Mouse (Mus musculus) MEL (cell line): ENCODE data around the gene P2ry13. TPM values are rescaled to one million over a fixed set of nuclear protein-coding genes. Genes with fewer than 3 reads are reported as not detected.

ENCODE experiments used
- DNase-seq: peaks from one replicate; pipeline ENCODE4 v3.0.0; 2011; ENCODE audit warnings: low read depth, low spot score
- H3K27ac ChIP-seq: 2 replicates; pipeline ENCODE4 v1.5.1; 2012; ENCODE audit warnings: low read depth, mild to moderate bottlenecking, control low read depth, low read length, moderate library complexity; ENCODE audit not compliant: control insufficient read depth
- H3K27me3 ChIP-seq, 2 experiments: fragments of 150-350 bp in 1 of 2; sonication (generic) in 1 of 2; 2 replicates each; pipeline ENCODE4 v1.6.1; 2012; ENCODE audit warnings: low read length in 2 of 2, mild to moderate bottlenecking in 2 of 2, improper control_type of control experiment in 1 of 2, moderate library complexity in 1 of 2; ENCODE audit not compliant: insufficient read depth in 2 of 2, control insufficient read depth in 1 of 2
- H3K36me3 ChIP-seq, 2 experiments: 2 replicates each; pipeline ENCODE4 v1.6.1; 2012 to 2014; ENCODE audit warnings: low read length in 2 of 2, improper control_type of control experiment in 1 of 2, inconsistent platforms in 1 of 2, mild to moderate bottlenecking in 1 of 2; ENCODE audit not compliant: insufficient read depth in 2 of 2, control insufficient read depth in 1 of 2
- H3K4me1 ChIP-seq, 2 experiments: fragments of 150-350 bp in 1 of 2; sonication (generic) in 1 of 2; 2 replicates each; pipeline ENCODE4 v1.6.1; 2012; ENCODE audit warnings: low read length in 2 of 2, improper control_type of control experiment in 1 of 2, mild to moderate bottlenecking in 1 of 2; ENCODE audit not compliant: insufficient read depth in 2 of 2, control insufficient read depth in 1 of 2
- H3K4me3 ChIP-seq, 2 experiments: fragments of 150-350 bp in 1 of 2; sonication (generic) in 1 of 2; 2 replicates each; pipeline ENCODE4 v1.5.1; 2012; ENCODE audit warnings: low read depth in 2 of 2, low read length in 2 of 2, mild to moderate bottlenecking in 2 of 2, moderate library complexity in 2 of 2, control low read depth in 1 of 2, improper control_type of control experiment in 1 of 2; ENCODE audit not compliant: control insufficient read depth in 1 of 2, insufficient read depth in 1 of 2
- H3K79me2 ChIP-seq: 2 replicates; pipeline ENCODE4 v1.6.1; 2012; ENCODE audit warnings: mild to moderate bottlenecking, low read length, moderate library complexity; ENCODE audit not compliant: control insufficient read depth, poor library complexity, insufficient read depth
- H3K9ac ChIP-seq: 2 replicates; pipeline ENCODE4 v1.6.1; 2012; ENCODE audit warnings: low read depth, mild to moderate bottlenecking, control low read depth, low read length, moderate library complexity; ENCODE audit not compliant: control insufficient read depth, poor library complexity, severe bottlenecking
- H3K9me3 ChIP-seq: fragments of 150-350 bp; sonication (generic); replicated peaks from 2 replicates; pipeline ENCODE4 v1.6.1; 2012; ENCODE audit warnings: mild to moderate bottlenecking, low read length, improper control_type of control experiment, moderate library complexity; ENCODE audit not compliant: insufficient read depth
- BHLHE40 ChIP-seq: IDR thresholded peaks from 2 replicates; pipeline ENCODE4 v1.6.1; 2012; ENCODE audit warnings: low read depth, mild to moderate bottlenecking, inconsistent platforms, low read length, improper control_type of control experiment, borderline replicate concordance
- CHD1 ChIP-seq: IDR thresholded peaks from 2 replicates; pipeline ENCODE4 v1.6.1; 2012; ENCODE audit warnings: low read depth, mild to moderate bottlenecking, inconsistent platforms, low read length, improper control_type of control experiment
- CHD2 ChIP-seq: IDR thresholded peaks from 2 replicates; pipeline ENCODE4 v1.6.1; 2011; ENCODE audit warnings: low read length, improper control_type of control experiment
- CTCF ChIP-seq, 3 experiments: IDR thresholded peaks in 2 of 3; conservative IDR thresholded peaks in 1 of 3; 2 replicates each; pipeline ENCODE4 v1.5.1; 2011 to 2012; ENCODE audit warnings: low read length in 3 of 3, low read depth in 2 of 3, mild to moderate bottlenecking in 2 of 3, improper control_type of control experiment in 1 of 3, inconsistent platforms in 1 of 3, mixed read lengths in 1 of 3, moderate library complexity in 1 of 3; ENCODE audit not compliant: control insufficient read depth in 1 of 3, insufficient read depth in 1 of 3, poor library complexity in 1 of 3, severe bottlenecking in 1 of 3
- E2F4 ChIP-seq: IDR thresholded peaks from 2 replicates; pipeline ENCODE4 v1.6.1; 2011; ENCODE audit warnings: low read depth, low read length, improper control_type of control experiment, borderline replicate concordance
- ELF1 ChIP-seq: IDR thresholded peaks from 2 replicates; pipeline ENCODE4 v1.6.1; 2014; ENCODE audit warnings: low read depth, mild to moderate bottlenecking, inconsistent platforms, low read length, improper control_type of control experiment, moderate library complexity
- EP300 ChIP-seq, 2 experiments: IDR thresholded peaks; 2 replicates each; pipeline ENCODE4 v1.6.1; 2011; ENCODE audit warnings: improper control_type of control experiment in 2 of 2, low read length in 2 of 2, low read depth in 1 of 2, mild to moderate bottlenecking in 1 of 2
- ETS1 ChIP-seq: IDR thresholded peaks from 2 replicates; pipeline ENCODE4 v1.6.1; 2012; ENCODE audit warnings: low read depth, mild to moderate bottlenecking, inconsistent platforms, low read length, improper control_type of control experiment, moderate library complexity
- GABPA ChIP-seq: IDR thresholded peaks from 2 replicates; pipeline ENCODE4 v1.6.1; 2012; ENCODE audit warnings: low read depth, mild to moderate bottlenecking, inconsistent platforms, low read length, improper control_type of control experiment, moderate library complexity
- JUND ChIP-seq: IDR thresholded peaks from 2 replicates; pipeline ENCODE4 v1.6.1; 2011; ENCODE audit warnings: low read depth, mild to moderate bottlenecking, improper control_type of control experiment, low read length
- KAT2A ChIP-seq: conservative IDR thresholded peaks from 2 replicates; pipeline ENCODE4 v1.6.1; 2012; ENCODE audit warnings: low read depth, low read length, improper control_type of control experiment, inconsistent platforms
- MAFK ChIP-seq: IDR thresholded peaks from 2 replicates; pipeline ENCODE4 v1.6.1; 2011; ENCODE audit warnings: low read depth, mild to moderate bottlenecking, low read length, improper control_type of control experiment, borderline replicate concordance
- MAZ ChIP-seq: IDR thresholded peaks from 2 replicates; pipeline ENCODE4 v1.6.1; 2012; ENCODE audit warnings: low read depth, mild to moderate bottlenecking, inconsistent platforms, low read length, improper control_type of control experiment
- MEF2A ChIP-seq: IDR thresholded peaks from 2 replicates; pipeline ENCODE4 v1.6.1; 2014; ENCODE audit warnings: low read depth, mild to moderate bottlenecking, inconsistent platforms, low read length, improper control_type of control experiment; ENCODE audit not compliant: poor library complexity, insufficient replicate concordance, severe bottlenecking; ENCODE audit errors: extremely low read depth
- MXI1 ChIP-seq: IDR thresholded peaks from 2 replicates; pipeline ENCODE4 v1.6.1; 2011; ENCODE audit warnings: mild to moderate bottlenecking, low read depth, low read length, improper control_type of control experiment
- NELFE ChIP-seq: IDR thresholded peaks from 2 replicates; pipeline ENCODE4 v1.6.1; 2011; ENCODE audit warnings: low read depth, low read length, improper control_type of control experiment
- POLR2AphosphoS5 ChIP-seq: IDR thresholded peaks from 2 replicates; pipeline ENCODE4 v1.6.1; 2012; ENCODE audit warnings: low read depth, borderline replicate concordance, mild to moderate bottlenecking, inconsistent platforms, low read length, moderate library complexity, mixed read lengths
- TAL1 ChIP-seq: IDR thresholded peaks from 2 replicates; pipeline ENCODE4 v1.6.1; 2012; ENCODE audit warnings: mild to moderate bottlenecking, inconsistent platforms, low read length, moderate library complexity, mixed read lengths
- TBP ChIP-seq: IDR thresholded peaks from 2 replicates; pipeline ENCODE4 v1.8.0; 2011; ENCODE audit warnings: low read depth, low read length, improper control_type of control experiment
- ZC3H11A ChIP-seq: IDR thresholded peaks from 2 replicates; pipeline ENCODE4 v1.6.1; 2012; ENCODE audit warnings: low read depth, mild to moderate bottlenecking, inconsistent platforms, low read length, improper control_type of control experiment
- ZKSCAN1 ChIP-seq: IDR thresholded peaks from 2 replicates; pipeline ENCODE4 v1.6.1; 2012; ENCODE audit warnings: low read depth, mild to moderate bottlenecking, inconsistent platforms, low read length, improper control_type of control experiment, moderate library complexity
- ZMIZ1 ChIP-seq: IDR thresholded peaks from 2 replicates; pipeline ENCODE4 v1.6.1; 2012; ENCODE audit warnings: low read depth, mild to moderate bottlenecking, inconsistent platforms, low read length, improper control_type of control experiment, moderate library complexity
- polyA plus RNA-seq, 2 experiments: library from polyadenylated mRNA; stranded (reverse) in 1 of 2; unstranded in 1 of 2; fragments of >175 nt in 1 of 2; fragments of >200 nt in 1 of 2; gene quantifications; 2 replicates each; pipeline versions ENCODE4 v1.2.1 to v1.2.4; 2012; ENCODE audit warnings: low replicate concordance in 2 of 2, low read depth in 1 of 2; ENCODE audit not compliant: insufficient read length in 2 of 2, insufficient read depth in 1 of 2, missing spikeins in 1 of 2
- total RNA-seq: library from RNA; depleted of rRNA; stranded (reverse); fragments of 300-350 nt; gene quantifications from 2 replicates; pipeline ENCODE4 v1.2.3, GENCODE M21; 2012

P2ry13 gene
- total and polyA plus RNA-seq, 3 experiments: not detected

DNA sequence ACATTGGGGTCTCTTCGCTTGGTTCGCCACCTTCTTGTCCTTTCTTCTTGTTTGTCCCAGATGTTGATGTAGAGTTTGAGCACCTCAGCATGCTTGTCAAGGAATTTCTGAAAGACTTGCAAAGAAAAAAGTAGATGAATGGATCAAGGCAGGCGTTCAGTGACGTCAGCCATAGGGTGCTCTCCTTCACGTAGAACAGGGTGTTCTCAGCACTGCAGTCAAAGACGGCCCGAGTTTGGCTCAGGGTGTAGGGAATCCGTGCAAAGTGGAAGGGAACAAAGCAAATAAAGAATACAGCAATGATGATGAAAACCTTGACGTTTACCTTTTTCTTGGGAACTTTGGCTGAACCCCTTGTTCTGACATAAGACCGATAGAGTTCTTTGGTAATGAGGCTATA is 6.5 kb upstream of the P2ry13 start:
- no peak overlapping the region for H3K9ac ChIP-seq
- H3K9me3 ChIP-seq: no peaks in the 10 kb centered on the region
- no peak for DNase-seq
- no peaks in the 10 kb centered on the region; a peak in 1 of 4 replicates for H3K36me3 ChIP-seq
- no peak overlapping the region for H3K4me3 ChIP-seq
- H3K79me2 ChIP-seq: no peaks in the 10 kb centered on the region
- H3K27ac ChIP-seq: no peak overlapping the region
- no peaks in the 10 kb centered on the region for H3K4me1 ChIP-seq
- H3K27me3 ChIP-seq: no peaks in the 10 kb centered on the region; a peak in 1 of 4 replicates
- no peak for TF ChIP-seq ELF1
- no peak for TF ChIP-seq TAL1
- TF ChIP-seq NELFE: no peak
- TF ChIP-seq BHLHE40: no peak

- Histone ChIP-seq H3K27ac (no peak overlapping the region), H3K4me3 (no peak overlapping the region), H3K4me1 (no peaks in the 10 kb centered on the region), H3K36me3 (no peaks in the 10 kb centered on the region), H3K9ac (no peak overlapping the region), H3K27me3 (no peaks in the 10 kb centered on the region), H3K9me3 (no peaks in the 10 kb centered on the region), H3K79me2 (no peaks in the 10 kb centered on the region)
- no peak for DNase-seq
- TF ChIP-seq BHLHE40: no peak
- TF ChIP-seq MEF2A: no peak
- TF ChIP-seq GABPA: no peak
- TF ChIP-seq TBP: no peak
- TF ChIP-seq ZMIZ1: no peak
- no peak for TF ChIP-seq TAL1
- TF ChIP-seq ELF1: no peak
- no peak for TF ChIP-seq CHD1
- no peak for TF ChIP-seq JUND
- no peak for TF ChIP-seq MAFK
- TF ChIP-seq KAT2A: no peak
- no peak for TF ChIP-seq CHD2
- TF ChIP-seq POLR2AphosphoS5: no peak
- TF ChIP-seq MAZ: no peak
Measured at GRCm38 (mm10) chr3:59212404-59212803, 1.7 kb upstream of the P2ry13 start.

DNA sequence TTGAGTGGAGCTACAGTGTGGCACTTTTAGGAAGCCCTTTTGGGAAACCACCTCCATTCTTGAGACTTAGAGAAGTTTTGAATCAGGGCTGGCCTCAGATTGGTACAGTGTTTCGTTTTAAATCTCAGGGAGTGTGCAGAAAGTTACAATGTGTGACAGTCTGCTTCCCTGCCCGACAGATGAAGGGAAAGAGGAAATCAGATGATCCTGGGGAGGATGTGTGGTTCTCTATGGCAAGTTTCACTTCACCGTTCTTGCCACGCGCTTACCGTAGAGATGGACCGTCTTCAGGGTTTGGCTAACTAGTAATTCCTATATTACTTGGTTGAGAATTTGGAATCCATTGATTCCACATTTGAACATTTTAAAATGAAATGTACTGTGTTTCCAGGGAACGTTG is 1.1 kb upstream of the P2ry13 start:
- no peak for TF ChIP-seq TBP
- no peak for TF ChIP-seq CTCF (IDR thresholded peaks at IDR 0.05 in 2 of 3, conservative IDR thresholded peaks at IDR 0.05 in 1 of 3; ENCODE audit: control insufficient read depth in 1 of 3, insufficient read depth in 1 of 3, low read depth in 2 of 3, low read length in 3 of 3, poor library complexity in 1 of 3, severe bottlenecking in 1 of 3)
- no peak for TF ChIP-seq EP300 (IDR thresholded peaks at IDR 0.05; ENCODE audit: low read depth in 1 of 2, low read length in 2 of 2)
- TF ChIP-seq ETS1: no peak
- no peak for TF ChIP-seq ELF1
- no peak for TF ChIP-seq MAFK
- no peak for TF ChIP-seq ZC3H11A
- no peak for TF ChIP-seq GABPA
- TF ChIP-seq MXI1: no peak
- TF ChIP-seq ZKSCAN1: no peak
- no peak for TF ChIP-seq E2F4
- no peak overlapping the region for H3K9ac ChIP-seq
- no peaks in the 10 kb centered on the region for H3K79me2 ChIP-seq
- H3K27me3 ChIP-seq: no peaks in the 10 kb centered on the region
- H3K4me1 ChIP-seq: no peaks in the 10 kb centered on the region
- no peak overlapping the region for H3K27ac ChIP-seq
- no peak for DNase-seq
- no peak overlapping the region for H3K4me3 ChIP-seq
- H3K9me3 ChIP-seq: no peaks in the 10 kb centered on the region
- H3K36me3 ChIP-seq: no peaks in the 10 kb centered on the region
